Mouse (Mus musculus): ENCODE results near the gene Aak1.

DNA sequence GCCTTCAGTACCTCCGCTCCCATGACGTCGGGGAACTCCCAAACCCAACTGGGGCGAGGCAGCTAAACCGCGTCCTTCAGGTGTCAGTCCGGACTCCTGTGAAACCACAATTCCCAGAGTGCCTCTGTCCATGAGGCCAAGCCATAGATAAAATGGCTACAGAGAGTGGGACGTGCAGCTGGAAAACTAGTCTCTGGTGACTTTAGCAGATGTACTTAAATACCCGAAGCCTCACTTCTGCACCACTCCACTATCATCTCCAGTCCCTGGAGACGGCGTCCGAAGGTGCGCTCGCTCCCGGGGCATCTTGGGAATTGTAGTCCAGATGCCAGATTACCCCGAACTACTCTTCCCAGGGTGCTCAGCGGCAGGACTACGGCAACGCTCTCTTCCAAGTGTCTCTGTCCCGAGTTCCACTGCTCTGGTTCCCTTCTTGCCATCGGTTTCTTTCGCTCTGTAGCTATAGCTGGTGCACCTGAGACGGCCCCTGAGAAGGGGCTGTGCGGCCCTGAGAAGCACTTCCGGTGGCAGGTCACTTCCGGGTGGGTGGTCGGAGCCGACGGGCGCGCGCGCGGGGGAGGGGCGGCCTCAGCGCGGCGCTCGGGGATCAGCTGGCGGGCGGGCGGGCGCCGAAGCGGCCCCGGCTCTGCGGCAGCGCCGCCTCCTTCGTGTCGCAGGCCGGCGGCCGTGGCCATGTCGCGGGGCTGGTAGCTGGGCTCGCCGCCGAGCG is at the start of gene Aak1:
- TF ChIP-seq CTCF (IDR thresholded peaks at IDR 0.05; ENCODE audit: borderline replicate concordance, control insufficient read depth, extremely low read depth, insufficient read depth, low read length, poor library complexity) (0 out of 2 replicates have a peak, but pooled peaks have one; percentile 23), POLR2A (IDR thresholded peaks at IDR 0.05; ENCODE audit: control insufficient read depth, extremely low read depth, insufficient read depth, low read length, poor library complexity) (peak; percentile 83; the same call in 1 of the 2 replicates)

All from thymus, adult 2 months (tissue).